Mouse (Mus musculus): Measurements from ENCODE around the gene Tbc1d8.
A peak's percentile ranks its signal among the peaks of the same experiment; 100 is the strongest.

Tbc1d8 gene

DNA sequence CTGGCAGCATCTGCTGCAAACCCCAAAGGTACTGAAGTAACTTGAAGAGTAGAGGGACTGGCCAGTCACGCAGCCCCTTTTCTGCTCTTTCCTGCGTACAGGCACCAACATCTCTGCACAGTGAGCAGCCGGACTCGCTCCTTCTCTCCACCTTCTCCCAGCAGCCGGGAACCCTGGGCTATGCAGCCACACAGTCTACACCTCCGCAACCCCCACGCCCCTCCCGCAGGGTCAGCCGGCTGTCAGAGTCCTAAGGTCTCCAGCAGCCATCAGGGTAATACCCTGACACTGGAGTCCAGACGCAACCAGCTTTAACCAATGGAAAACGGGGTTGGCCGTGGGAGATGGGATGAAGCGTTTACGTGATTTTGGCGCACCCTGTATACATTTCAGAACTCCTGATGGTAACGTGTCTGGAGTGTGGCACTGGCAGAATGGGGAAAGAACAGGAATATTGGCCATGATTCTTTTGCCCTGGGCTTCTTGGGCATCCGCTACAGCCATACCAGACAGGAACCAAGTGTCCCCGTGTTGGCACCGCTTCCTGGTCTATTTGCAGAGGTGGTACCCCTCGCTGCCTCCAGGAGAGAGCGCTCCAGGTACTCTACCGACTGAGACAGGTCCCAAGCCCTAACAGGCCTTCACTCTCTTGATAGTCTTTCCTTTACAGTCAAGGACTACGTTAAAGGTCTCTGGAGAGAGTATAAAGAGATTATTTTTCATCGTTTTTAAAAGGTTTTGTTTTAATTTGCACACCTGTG lies 116.6 kb downstream of the Tbc1d8 start:
- DNase-seq (ENCODE audit: low spot score) = no peak

DNA sequence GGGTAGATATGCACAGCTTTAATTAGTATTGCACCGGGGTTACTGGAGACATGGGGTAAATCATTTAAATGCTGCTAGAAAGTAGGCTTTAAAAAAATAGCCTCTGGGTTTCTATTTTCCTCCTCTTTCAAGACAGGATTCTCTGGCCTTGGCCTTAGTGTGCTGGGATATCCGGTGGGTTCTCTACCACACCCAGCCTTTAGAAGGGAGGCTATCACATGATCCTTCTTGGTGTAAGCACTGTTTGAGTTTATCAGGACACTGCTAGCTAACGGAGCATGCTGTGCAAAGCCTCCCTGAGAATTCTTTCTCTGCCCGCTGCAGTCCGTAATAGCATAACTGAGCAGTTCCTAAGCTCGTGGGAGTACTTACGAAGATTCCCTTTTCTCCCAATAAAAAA lies 129.1 kb downstream of the Tbc1d8 start:
- DNase-seq (ENCODE audit: low spot score) = no peak

DNA sequence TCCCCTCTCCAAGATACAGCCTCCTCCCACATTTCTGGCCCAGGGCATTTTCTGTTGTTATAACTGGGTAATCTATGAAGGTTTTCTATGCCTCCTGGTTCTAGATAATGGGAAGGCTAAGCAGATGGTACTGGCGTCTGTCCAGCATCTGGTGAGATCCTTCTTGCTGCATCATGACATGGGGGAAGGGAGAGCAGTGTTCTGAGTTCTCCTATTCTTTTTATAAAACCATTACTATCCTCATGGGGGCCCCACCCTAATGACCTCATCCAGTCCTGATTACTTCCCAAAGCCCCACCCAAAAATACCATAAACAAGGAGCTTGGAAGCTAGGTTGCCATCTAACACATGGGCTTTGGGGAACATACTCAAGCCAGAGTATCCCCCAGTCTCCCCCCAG lies 129.6 kb downstream of the Tbc1d8 start:
- DNase-seq (ENCODE audit: low spot score) = peak; percentile 87

DNA sequence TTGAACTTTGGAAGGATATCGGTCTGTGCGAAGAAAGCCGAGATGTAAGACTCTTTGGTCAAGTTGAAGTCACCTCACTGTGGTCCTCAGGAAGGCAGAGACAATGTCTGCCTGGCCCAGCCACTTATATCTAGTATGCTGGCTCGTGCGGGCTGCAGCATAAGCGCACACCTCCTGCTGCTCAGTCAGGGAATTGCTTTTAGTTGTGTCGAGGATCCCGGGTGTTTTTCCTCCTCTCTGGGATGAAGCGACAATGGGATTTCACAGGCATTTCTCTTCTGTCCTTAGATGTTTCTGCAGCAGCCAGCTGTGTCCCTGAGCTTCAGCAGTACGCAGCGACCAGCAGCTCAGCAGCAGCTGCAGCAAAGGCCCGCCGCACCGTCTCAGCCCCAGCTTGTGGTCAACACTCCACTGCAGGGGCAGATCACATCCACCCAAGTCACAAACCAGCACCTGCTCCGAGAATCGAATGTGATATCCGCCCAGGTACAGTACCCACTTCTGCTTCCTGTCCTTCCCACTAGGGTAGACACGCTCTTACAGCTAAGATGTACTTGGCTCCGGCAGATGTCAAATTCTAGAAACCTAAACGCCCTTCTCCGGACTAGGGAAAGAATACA lies 133.5 kb downstream of the Tbc1d8 start:
- DNase-seq (ENCODE audit: low spot score) = no peak

- no peak for DNase-seq (ENCODE audit: low spot score)
These were observed 135.3 kb downstream of the Tbc1d8 start for GRCm38 (mm10) chr1:39343242-39343641.

DNA sequence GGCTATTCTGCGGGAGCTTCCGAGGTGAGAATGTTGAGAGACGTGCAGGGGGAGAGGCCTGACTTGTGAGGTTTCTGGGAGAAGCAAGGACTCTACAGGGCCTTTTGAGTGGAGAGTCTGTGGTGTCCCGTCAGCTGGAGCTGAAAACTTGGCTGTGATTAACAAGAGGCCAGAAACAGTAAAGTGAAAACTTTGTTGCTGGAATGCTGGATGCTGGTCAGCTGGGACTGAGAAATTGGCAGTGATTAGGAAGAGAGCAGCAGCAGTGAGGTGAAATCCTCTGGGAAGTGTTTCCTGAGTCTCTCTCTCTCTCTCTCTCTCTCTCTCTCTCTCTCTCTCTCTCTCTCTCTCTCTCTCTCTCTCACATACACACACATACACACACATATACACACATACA lies 136.7 kb downstream of the Tbc1d8 start:
- no peak for DNase-seq (ENCODE audit: low spot score)

- peak; percentile 86 for DNase-seq (ENCODE audit: low spot score)
These were observed 137.9 kb downstream of the Tbc1d8 start for GRCm38 (mm10) chr1:39340647-39341046.

DNA sequence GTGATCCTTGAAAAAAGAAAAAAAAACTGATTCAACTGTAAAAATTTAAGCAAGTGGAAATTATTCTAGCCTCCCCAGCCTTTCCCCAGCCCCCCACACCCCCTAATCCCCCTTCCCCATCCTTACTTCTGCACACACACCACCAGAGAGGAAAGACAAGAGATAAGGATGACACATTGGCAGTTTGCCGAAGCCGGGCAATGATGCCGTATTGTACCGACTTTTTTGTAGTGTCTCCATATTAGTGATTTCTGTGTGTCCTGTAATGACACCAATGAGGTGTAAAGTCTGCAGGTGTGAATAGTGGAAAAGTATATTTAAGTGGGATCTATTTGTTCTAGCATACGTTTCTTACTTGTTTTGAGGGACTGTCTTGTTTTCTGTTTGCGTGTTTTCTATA lies 138.4 kb downstream of the Tbc1d8 start:
- DNase-seq (ENCODE audit: low spot score) = peak; percentile 55

DNA sequence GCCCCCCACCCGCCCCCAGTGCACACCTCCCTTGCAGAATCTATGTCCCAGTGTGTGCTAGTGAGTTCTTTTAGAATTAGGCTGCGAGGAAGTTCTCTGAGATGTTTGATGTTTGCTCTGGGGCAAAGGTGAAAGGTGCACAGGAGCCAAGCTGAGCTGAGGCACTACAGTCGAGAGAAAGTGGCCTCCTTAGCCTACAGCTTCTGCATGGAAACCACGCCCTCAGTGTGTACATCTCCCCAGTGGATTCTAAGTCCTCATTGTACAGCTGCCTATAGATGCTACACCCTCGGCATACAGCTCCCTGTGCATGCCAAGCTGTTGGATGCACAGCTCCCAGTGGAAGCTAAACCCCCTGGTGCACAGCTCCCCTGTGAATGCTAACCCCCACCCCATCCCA lies 139.1 kb downstream of the Tbc1d8 start:
- DNase-seq (ENCODE audit: low spot score) = no peak

- DNase-seq (ENCODE audit: low spot score) = no peak
These were observed 139.7 kb downstream of the Tbc1d8 start for GRCm38 (mm10) chr1:39338831-39339230.

- no peak for DNase-seq (ENCODE audit: low spot score)
These were observed 141.8 kb downstream of the Tbc1d8 start for GRCm38 (mm10) chr1:39336788-39337187.

- DNase-seq (ENCODE audit: low spot score) = no peak
These were observed 142.9 kb downstream of the Tbc1d8 start for GRCm38 (mm10) chr1:39335561-39336196.

- DNase-seq (ENCODE audit: low spot score) = no peak
These were observed 146.1 kb downstream of the Tbc1d8 start for GRCm38 (mm10) chr1:39332456-39332855.

DNA sequence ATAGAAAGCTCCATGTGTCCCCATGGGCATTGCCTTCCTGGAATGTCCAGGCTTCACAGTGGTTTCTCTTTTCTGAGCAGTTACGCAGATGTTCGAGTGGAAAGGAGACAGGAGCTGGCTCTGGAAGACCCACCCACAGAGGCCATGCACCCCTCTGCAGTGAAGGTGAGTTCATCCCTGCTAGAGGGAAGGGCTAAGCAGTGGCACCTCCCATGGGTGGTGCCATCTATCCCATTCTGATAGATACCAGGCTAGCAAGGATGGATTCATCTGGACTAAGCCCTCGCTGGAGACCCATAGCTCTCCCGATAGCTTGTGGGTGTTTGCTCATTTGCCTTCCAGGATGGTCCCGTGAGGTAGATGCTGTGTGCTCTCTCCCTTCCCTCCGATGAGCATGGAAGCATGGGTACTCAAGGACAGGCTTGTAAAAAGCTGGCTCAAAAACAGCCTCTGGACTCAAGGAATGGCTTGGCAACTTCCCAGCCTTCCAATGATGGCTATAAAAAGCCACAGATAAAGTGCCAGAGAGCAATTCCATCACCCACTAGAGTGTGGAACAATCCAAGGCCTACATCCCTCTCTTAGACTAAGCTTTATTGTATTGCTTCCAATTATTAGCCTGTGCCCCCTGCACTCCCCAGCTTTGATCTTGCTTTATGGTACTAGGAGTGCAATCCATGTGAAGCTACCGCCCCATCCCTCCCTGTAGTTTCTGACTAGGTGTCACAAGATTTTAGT lies 147.5 kb downstream of the Tbc1d8 start:
- no peak for DNase-seq (ENCODE audit: low spot score)

DNA sequence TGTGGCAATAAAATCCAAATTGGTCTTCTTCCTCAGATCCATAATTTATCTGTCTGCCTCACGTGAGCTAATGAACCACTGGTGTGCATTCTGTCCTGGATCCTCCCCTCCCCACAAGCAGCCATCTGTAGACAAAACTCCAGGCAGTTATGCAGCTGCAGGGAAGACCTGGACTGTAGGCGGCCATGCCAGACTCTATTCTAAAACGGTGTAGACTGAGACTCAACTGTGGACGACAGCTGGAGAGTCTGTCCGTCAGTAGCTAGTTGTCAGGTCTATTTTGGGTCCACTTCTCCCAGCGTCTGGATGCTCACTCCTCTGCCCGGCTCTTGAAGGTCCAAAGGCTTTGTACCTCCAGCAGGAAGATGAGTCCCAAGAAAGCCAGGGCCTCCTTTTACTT lies 151.0 kb downstream of the Tbc1d8 start:
- no peak for DNase-seq (ENCODE audit: low spot score)

- DNase-seq (ENCODE audit: low spot score) = no peak
These were observed 153.3 kb downstream of the Tbc1d8 start for GRCm38 (mm10) chr1:39325228-39325627.

DNA sequence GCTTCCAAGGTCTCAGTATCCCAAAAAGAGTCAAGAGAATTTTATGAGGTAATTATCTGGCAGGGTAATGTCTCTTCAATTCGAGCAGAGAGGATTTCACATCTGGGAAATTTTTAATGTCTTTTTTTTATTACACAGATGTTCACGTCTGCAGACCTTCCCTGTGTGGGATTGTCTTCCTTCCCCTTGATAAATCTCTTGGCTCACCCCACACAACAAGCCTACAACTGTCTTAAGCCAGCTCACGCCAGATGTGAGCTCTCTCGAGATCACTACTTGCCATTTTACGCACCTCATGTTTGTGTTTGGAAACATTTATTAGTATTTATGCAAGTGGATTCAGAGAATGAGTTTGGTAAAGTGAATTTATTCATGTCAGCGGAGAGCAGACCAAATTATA lies 156.6 kb downstream of the Tbc1d8 start:
- DNase-seq (ENCODE audit: low spot score) = no peak
